Mouse (Mus musculus) natural killer cell, adult 2 months (primary cell): ENCODE results near the gene Gm5678.
"Not testable (repeated sequence)": the region's sequence is repeated elsewhere in the genome, so short reads cannot be mapped to it uniquely, and the experiment has no call there.

Experiments used
- DNase-seq, 2 experiments: peaks; one replicate each; pipeline ENCODE4 v3.0.0; 2022; ENCODE audit warnings: low spot score in 2 of 2

The Gm5678 gene

GRCm38 (mm10) chr16:93608731-93609130, 19.2 kb upstream of the Gm5678 start:
- DNase-seq: no peak

GRCm38 (mm10) chr16:93609796-93610195, 18.1 kb upstream of the Gm5678 start:
- no peak for DNase-seq

GRCm38 (mm10) chr16:93610961-93611360, 16.9 kb upstream of the Gm5678 start:
- DNase-seq: no peak

- DNase-seq: peak; percentile 64 to 76
Observed at GRCm38 (mm10) chr16:93615118-93615870, 12.6 kb upstream of the Gm5678 start.

GRCm38 (mm10) chr16:93623759-93624158, 4.1 kb upstream of the Gm5678 start:
- not testable (repeated sequence) for DNase-seq

- no peak for DNase-seq
Observed at GRCm38 (mm10) chr16:93624671-93625070, 3.2 kb upstream of the Gm5678 start.

- no peak for DNase-seq
Observed at GRCm38 (mm10) chr16:93626745-93627144, 1.2 kb upstream of the Gm5678 start.

- DNase-seq: no peak
Observed at GRCm38 (mm10) chr16:93644006-93644405, 16.1 kb downstream of the Gm5678 start.

GRCm38 (mm10) chr16:93648441-93649183, 20.7 kb downstream of the Gm5678 start:
- DNase-seq: no peak

- no peak for DNase-seq
Observed at GRCm38 (mm10) chr16:93667976-93668375, 40.1 kb downstream of the Gm5678 start.

- DNase-seq: no peak
Observed at GRCm38 (mm10) chr16:93669521-93669920, 41.6 kb downstream of the Gm5678 start.

- not testable (repeated sequence) for DNase-seq
Observed at GRCm38 (mm10) chr16:93670466-93670865, 42.6 kb downstream of the Gm5678 start.

- DNase-seq: no peak
Observed at GRCm38 (mm10) chr16:93671064-93671463, 43.2 kb downstream of the Gm5678 start.

GRCm38 (mm10) chr16:93676376-93676775, 48.5 kb downstream of the Gm5678 start:
- no peak for DNase-seq

- no peak for DNase-seq
Observed at GRCm38 (mm10) chr16:93678206-93678605, 50.3 kb downstream of the Gm5678 start.

GRCm38 (mm10) chr16:93679165-93679564, 51.3 kb downstream of the Gm5678 start:
- no peak for DNase-seq
